ENCODE assay signal across 9 mouse cellular contexts in the genomic region with DNA sequence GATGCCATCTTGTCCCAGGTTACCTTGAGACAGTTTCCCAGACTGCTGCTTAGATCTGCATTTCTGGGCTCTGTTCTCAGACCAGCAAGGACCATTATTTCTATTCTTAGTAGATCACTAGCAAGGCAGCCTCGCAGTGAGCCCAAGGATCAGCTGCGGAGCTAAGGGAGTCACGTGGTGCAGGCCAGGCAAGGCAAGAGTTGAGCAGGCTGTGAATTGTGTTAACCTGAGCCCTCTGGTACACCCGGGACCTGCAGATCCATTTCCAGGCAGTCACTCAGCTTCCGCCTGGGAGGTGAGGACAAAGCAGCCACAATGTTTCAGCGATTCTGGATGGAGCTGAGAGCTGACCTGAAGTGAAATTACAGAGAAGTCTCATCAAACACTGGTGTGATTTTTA.
A peak's percentile ranks its signal among the peaks of the same experiment; 100 is the strongest.
DNase-seq lines count a peak whose midpoint lies in the region; ATAC-seq and TF ChIP-seq lines count a peak whose summit lies in the region.
"Had no signal": no experiment of that assay in that cellular context is flagged by ENCODE, and none has a peak within 500 bp of the region (broad histone marks: within the 10 kb centered on the region; RNA-seq: fewer than 3 reads in every experiment).

No protein-coding gene starts in this region.

- H3K4me2 ChIP-seq in heart, embryonic 12.5 days: peak overlapping the region; percentile 16; the same call in 1 of the 2 replicates
- no peak overlapping the region for H3K4me2 ChIP-seq in forebrain, postnatal 0 days (ENCODE audit: low read depth)
- no peak overlapping the region for H3K4me2 ChIP-seq in midbrain, embryonic 15.5 days
- no peak overlapping the region for H3K4me2 ChIP-seq in liver, embryonic 12.5 days

- no peak overlapping the region for H3K9ac ChIP-seq in heart, embryonic 12.5 days
- H3K9ac ChIP-seq in heart, adult 2 months (ENCODE audit: low read depth, low read length): no peak overlapping the region
- H3K9ac ChIP-seq in forebrain, postnatal 0 days: no peak overlapping the region
- H3K9ac ChIP-seq in midbrain, embryonic 15.5 days: no peak overlapping the region
- H3K9ac ChIP-seq in liver, embryonic 12.5 days: no peak overlapping the region
- H3K9ac ChIP-seq: liver, embryonic 14.5 days had no signal

- TF ChIP-seq CTCF in heart, adult 2 months (IDR thresholded peaks at IDR 0.05): no peak
- TF ChIP-seq CTCF in forebrain, postnatal 0 days (IDR thresholded peaks at IDR 0.05; ENCODE audit: low read depth): no peak

- TF ChIP-seq POLR2A in heart, adult 2 months (IDR thresholded peaks at IDR 0.05; ENCODE audit: insufficient read depth, low read depth, low read length): no peak

- H3K79me2 ChIP-seq in heart, adult 2 months (replicated peaks; ENCODE audit: control insufficient read depth, insufficient read depth, low read length): no peaks in the 10 kb centered on the region

- peak; percentile 39; the same call in 1 of the 2 replicates for ATAC-seq in heart, embryonic 12.5 days (ENCODE audit: insufficient number of reproducible peaks, low FRiP score)
- ATAC-seq in forebrain, postnatal 0 days: peak; percentile 69; the same call in 1 of the 2 replicates
- peak; percentile 69 for ATAC-seq in midbrain, embryonic 15.5 days (replicated peaks)
- no peak for ATAC-seq in liver, embryonic 12.5 days

- H3K9me3 ChIP-seq in heart, embryonic 12.5 days (replicated peaks): no peaks in the 10 kb centered on the region
- H3K9me3 ChIP-seq in forebrain, postnatal 0 days (ENCODE audit: low read length): no peaks in the 10 kb centered on the region
- no peaks in the 10 kb centered on the region for H3K9me3 ChIP-seq in midbrain, embryonic 15.5 days
- no peaks in the 10 kb centered on the region for H3K9me3 ChIP-seq in liver, embryonic 12.5 days (replicated peaks)

- H3K36me3 ChIP-seq in heart, embryonic 12.5 days: no peaks in the 10 kb centered on the region
- H3K36me3 ChIP-seq in heart, adult 2 months (ENCODE audit: control insufficient read depth, insufficient read depth, low read length): no peaks in the 10 kb centered on the region
- no peaks in the 10 kb centered on the region for H3K36me3 ChIP-seq in forebrain, postnatal 0 days (ENCODE audit: insufficient read depth)
- H3K36me3 ChIP-seq in midbrain, embryonic 15.5 days (replicated peaks): no peaks in the 10 kb centered on the region
- H3K36me3 ChIP-seq in liver, embryonic 12.5 days: no peaks in the 10 kb centered on the region

- H3K27me3 ChIP-seq in heart, embryonic 12.5 days (replicated peaks): no peaks in the 10 kb centered on the region
- no peaks in the 10 kb centered on the region; the same call in 1 of the 2 replicates for H3K27me3 ChIP-seq in heart, adult 2 months (ENCODE audit: control insufficient read depth, insufficient read depth, low read length)
- H3K27me3 ChIP-seq in forebrain, postnatal 0 days (ENCODE audit: insufficient read depth, low read length): no peaks in the 10 kb centered on the region
- no peaks in the 10 kb centered on the region for H3K27me3 ChIP-seq in midbrain, embryonic 15.5 days (replicated peaks)
- H3K27me3 ChIP-seq in liver, embryonic 12.5 days (replicated peaks): no peaks in the 10 kb centered on the region

- intact Hi-C loops in heart, adult 2 months (cut with DNase I): no loop called here

- peaks cover 19% of the 10 kb centered on the region for H3K4me1 ChIP-seq in heart, embryonic 12.5 days (replicated peaks)
- H3K4me1 ChIP-seq in heart, adult 2 months (ENCODE audit: control insufficient read depth, insufficient read depth, low read length): 0 out of 2 replicates have a peak, but pooled peaks cover 1% of the 10 kb centered on the region
- 0 out of 2 replicates have a peak, but pooled peaks cover 4% of the 10 kb centered on the region for H3K4me1 ChIP-seq in forebrain, postnatal 0 days (ENCODE audit: insufficient read depth)
- peaks cover 12% of the 10 kb centered on the region for H3K4me1 ChIP-seq in midbrain, embryonic 15.5 days
- H3K4me1 ChIP-seq in liver, embryonic 12.5 days: no peaks in the 10 kb centered on the region

- no peak overlapping the region for H3K4me3 ChIP-seq in heart, embryonic 12.5 days
- H3K4me3 ChIP-seq in heart, adult 2 months: no peak overlapping the region
- no peak overlapping the region for H3K4me3 ChIP-seq in forebrain, postnatal 0 days (ENCODE audit: low read depth, low read length)
- no peak overlapping the region for H3K4me3 ChIP-seq in midbrain, embryonic 15.5 days
- no peak overlapping the region for H3K4me3 ChIP-seq in liver, embryonic 12.5 days

- H3K27ac ChIP-seq in heart, embryonic 12.5 days (ENCODE audit: poor library complexity, severe bottlenecking): peak overlapping the region; percentile 47; the same call in 1 of the 2 replicates
- no peak overlapping the region for H3K27ac ChIP-seq in heart, adult 2 months
- H3K27ac ChIP-seq in forebrain, postnatal 0 days (ENCODE audit: low read depth, low read length): no peak overlapping the region; the same call in 1 of the 2 replicates
- peak overlapping the region; percentile 26; the same call in 1 of the 2 replicates for H3K27ac ChIP-seq in midbrain, embryonic 15.5 days
- no peak overlapping the region for H3K27ac ChIP-seq in liver, embryonic 12.5 days
- H3K27ac ChIP-seq: liver, embryonic 14.5 days had no signal

- DNase-seq in heart, adult 2 months: no peak
- DNase-seq in brain, adult 2 months (ENCODE audit: low read depth, low spot score): peak; percentile 68
- no peak for DNase-seq in forebrain, postnatal 0 days
- DNase-seq in retina, postnatal 1 day: no peak
- no peak for DNase-seq in spleen, postnatal 36 days (ENCODE audit: low spot score in 2 of 2)

- 14% methylated on average over 6 of the region's 6 CpGs for WGBS in heart, embryonic 12.5 days
- WGBS in heart, adult 2 months: 34% methylated on average over 6 of the region's 6 CpGs
- 18% methylated on average over 6 of the region's 6 CpGs for WGBS in forebrain, postnatal 0 days
- WGBS in midbrain, embryonic 15.5 days: 17% methylated on average over 6 of the region's 6 CpGs
- 39% methylated on average over 6 of the region's 6 CpGs for WGBS in liver, embryonic 12.5 days (ENCODE audit: insufficient replicate concordance)

- TF ChIP-seq EP300 in heart, adult 2 months (IDR thresholded peaks at IDR 0.05; ENCODE audit: insufficient read depth, low read depth, low read length): no peak

Comparison
In these comparisons a context has a peak if more than half of its experiments do, and no peak if none do; other contexts are left out.
1. H3K27ac ChIP-seq: peak in heart, embryonic 12.5 days (single experiment) and midbrain, embryonic 15.5 days (single experiment); none in heart, adult 2 months (single experiment), forebrain, postnatal 0 days (single experiment) and liver, embryonic 12.5 days (single experiment).